Mouse (Mus musculus) lung, postnatal 0 days (tissue): ENCODE measurements around the gene Mmp14. TPM values are rescaled to one million over a fixed set of nuclear protein-coding genes. Genes with fewer than 3 reads are reported as not detected.
A peak's percentile ranks its signal among the peaks of the same experiment; 100 is the strongest.

Source experiments
- ATAC-seq: fragments of 200-750 bp; cut with Nextera tagmentation; 2 replicates; pipeline ENCODE4 v1.8.0; 2017; ENCODE audit warnings: moderate library complexity
- DNase-seq: peaks from one replicate; pipeline ENCODE4 v3.0.0-alpha.2; 2016; ENCODE audit warnings: low spot score
- H3K27ac ChIP-seq: fragments of 300-500 bp; sonication (generic); 2 replicates; pipeline ENCODE4 v1.5.1; 2014; ENCODE audit warnings: antibody characterized with exemption, mild to moderate bottlenecking, low read length, mixed read lengths
- H3K27me3 ChIP-seq: fragments of 300-500 bp; sonication (generic); replicated peaks from 2 replicates; pipeline ENCODE4 v1.6.1; 2014; ENCODE audit warnings: low read length, mixed read lengths; ENCODE audit not compliant: insufficient read depth
- H3K36me3 ChIP-seq: fragments of 300-500 bp; sonication (generic); 2 replicates; pipeline ENCODE4 v1.6.1; 2014; ENCODE audit warnings: low read length, mixed read lengths; ENCODE audit not compliant: insufficient read depth
- H3K4me1 ChIP-seq: fragments of 300-500 bp; sonication (generic); 2 replicates; pipeline ENCODE4 v1.6.1; 2014; ENCODE audit warnings: antibody characterized with exemption, low read depth, low read length, mixed read lengths; ENCODE audit not compliant: insufficient read depth
- H3K4me2 ChIP-seq: fragments of 300-500 bp; sonication (generic); replicated peaks from 2 replicates; pipeline ENCODE4 v1.6.1; 2014; ENCODE audit warnings: low read depth, mild to moderate bottlenecking, low read length, moderate library complexity, mixed read lengths
- H3K4me3 ChIP-seq: fragments of 300-500 bp; sonication (generic); 2 replicates; pipeline ENCODE4 v1.5.1; 2014; ENCODE audit warnings: low read depth, low read length
- H3K9ac ChIP-seq: fragments of 300-500 bp; sonication (generic); replicated peaks from 2 replicates; pipeline ENCODE4 v1.6.1; 2014; ENCODE audit warnings: low read depth, mild to moderate bottlenecking
- H3K9me3 ChIP-seq: fragments of 300-500 bp; sonication (generic); 2 replicates; pipeline ENCODE4 v1.6.1; 2016; ENCODE audit warnings: low read length, mixed read lengths
- CTCF ChIP-seq: IDR thresholded peaks from 2 replicates; pipeline ENCODE4 v1.5.1; 2016; ENCODE audit warnings: antibody characterized with exemption, mild to moderate bottlenecking
- EP300 ChIP-seq: IDR thresholded peaks from 2 replicates; pipeline ENCODE4 v1.6.1; 2016; ENCODE audit warnings: antibody characterized with exemption, mild to moderate bottlenecking, control low read depth
- WGBS: fragments of 180-500 bp; shearing (Covaris S2); extraction: QIAGEN DNeasy Blood & Tissue Kit; methylation state at CpG from one replicate; pipeline ENCODE4 v1.1.7; 2014; 5-methylcytosine and 5-hydroxymethylcytosine counted together
- polyA plus RNA-seq: library from polyadenylated mRNA; unstranded; fragments of >200 nt; fragmentation: Nextera tagmentation; extraction: Ambion mirVana; gene quantifications from 2 replicates; pipeline ENCODE4 v1.2.1, GENCODE M21; 2015

Mmp14 gene
- polyA plus RNA-seq, 1 experiment from 2014 or later, result 155 TPM

DNA sequence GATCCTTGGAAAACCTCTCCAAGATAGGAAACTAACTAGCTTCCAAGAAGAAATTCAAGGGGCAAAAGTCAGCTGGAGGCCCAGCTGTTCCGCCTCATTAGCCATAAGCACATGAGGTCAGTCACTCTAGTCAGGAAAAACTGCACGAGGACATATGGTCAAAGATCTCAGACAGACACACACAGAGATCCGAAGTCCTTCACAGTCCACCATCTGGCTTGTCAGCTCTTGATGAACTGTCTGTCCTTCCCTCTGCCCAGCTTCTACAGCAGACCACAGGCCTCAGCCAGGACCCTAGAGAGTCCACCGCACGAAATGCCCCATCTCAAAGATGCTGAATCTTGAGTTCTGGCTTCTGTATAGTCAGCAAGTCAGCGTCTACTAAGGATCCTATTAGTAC lies 43.9 kb upstream of the Mmp14 start:
- Histone ChIP-seq H3K4me1 (no peaks in the 10 kb centered on the region), H3K4me2 (no peak overlapping the region), H3K27me3 (no peaks in the 10 kb centered on the region), H3K36me3 (no peaks in the 10 kb centered on the region), H3K9ac (no peak overlapping the region), H3K9me3 (no peaks in the 10 kb centered on the region), H3K4me3 (no peak overlapping the region), H3K27ac (no peak overlapping the region)
- no peak for ATAC-seq
- 65% methylated on average over 6 of the region's 6 CpGs for WGBS
- no peak for DNase-seq
- TF ChIP-seq EP300 (no peak), CTCF (no peak)

DNA sequence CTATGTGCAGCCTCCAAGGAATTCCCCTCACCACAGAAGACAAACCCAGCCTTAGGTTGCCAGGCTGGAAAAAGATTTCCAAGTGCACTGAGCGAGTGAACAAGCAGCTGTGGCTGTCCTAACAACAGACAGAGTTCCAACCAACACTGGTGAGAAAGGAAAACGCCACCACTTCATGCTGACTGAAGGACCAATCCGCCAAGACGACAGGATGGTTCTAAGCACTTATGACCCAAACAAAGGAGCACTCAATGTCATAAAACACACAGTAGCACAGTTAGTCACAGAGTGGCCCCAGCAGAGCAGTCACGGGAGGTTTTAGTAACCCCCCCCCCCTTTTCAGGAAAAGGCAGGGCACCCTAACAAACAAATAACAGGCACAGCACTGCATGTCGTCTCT lies 40.6 kb upstream of the Mmp14 start:
- no peaks in the 10 kb centered on the region for H3K27me3 ChIP-seq
- H3K9ac ChIP-seq, result no peak overlapping the region
- TF ChIP-seq EP300, result no peak
- H3K4me1 ChIP-seq, result no peaks in the 10 kb centered on the region
- H3K36me3 ChIP-seq, result no peaks in the 10 kb centered on the region
- no peak overlapping the region for H3K4me2 ChIP-seq
- DNase-seq (peak; percentile 65), ATAC-seq (peak; percentile 90)
- H3K27ac ChIP-seq, result 0 out of 2 replicates have a peak overlapping the region, but pooled peaks have one; percentile 14
- H3K9me3 ChIP-seq, result no peaks in the 10 kb centered on the region
- no peak overlapping the region for H3K4me3 ChIP-seq
- 37% methylated on average over 6 of the region's 6 CpGs for WGBS

DNA sequence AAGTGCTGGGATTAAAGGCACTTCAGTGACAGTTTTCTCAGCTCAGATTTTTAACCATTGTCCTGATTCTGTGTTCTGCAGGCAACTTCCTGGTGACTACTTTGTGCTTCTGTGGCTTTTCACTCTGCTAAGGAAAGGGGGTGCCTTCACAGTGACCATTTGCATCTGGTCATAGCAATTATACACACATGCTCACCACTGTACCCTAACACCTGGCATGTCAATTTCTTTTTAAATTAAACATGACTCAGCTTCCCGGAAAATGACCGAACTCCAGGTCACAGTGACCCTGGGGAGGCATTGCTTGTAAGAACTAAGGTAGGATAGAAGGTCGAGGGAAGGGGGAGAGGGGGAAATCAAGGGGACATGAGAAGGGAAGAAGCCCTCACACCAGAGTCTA lies 37.6 kb upstream of the Mmp14 start:
- Histone ChIP-seq H3K27me3 (no peaks in the 10 kb centered on the region), H3K4me1 (no peaks in the 10 kb centered on the region), H3K4me2 (no peak overlapping the region), H3K9me3 (no peaks in the 10 kb centered on the region), H3K9ac (no peak overlapping the region), H3K36me3 (no peaks in the 10 kb centered on the region), H3K27ac (no peak overlapping the region), H3K4me3 (no peak overlapping the region)
- DNase-seq (no peak), ATAC-seq (no peak)
- WGBS, result 66% methylated on average over 3 of the region's 3 CpGs
- no peak for TF ChIP-seq EP300
- no peak for TF ChIP-seq CTCF

DNA sequence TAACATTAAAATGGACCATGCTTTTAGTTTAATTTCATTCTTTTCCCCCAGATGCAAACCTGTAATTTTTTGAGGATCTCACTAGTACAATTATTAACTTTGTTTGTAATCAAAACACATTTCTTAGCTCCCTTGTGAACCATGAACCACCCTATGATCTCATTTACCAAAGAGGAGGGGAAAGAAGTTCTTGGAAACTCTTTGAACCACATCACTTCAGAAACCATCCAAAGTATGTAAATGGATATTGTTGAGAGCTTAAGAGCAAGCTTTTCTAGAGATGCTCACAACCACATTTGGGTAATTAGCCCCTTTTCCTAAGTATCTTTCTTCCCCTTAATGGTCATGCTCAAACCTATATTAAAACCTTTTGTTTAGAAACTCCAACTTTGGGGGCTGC lies 37.1 kb upstream of the Mmp14 start:
- ATAC-seq (no peak), DNase-seq (no peak)
- Histone ChIP-seq H3K27me3 (no peaks in the 10 kb centered on the region), H3K4me1 (no peaks in the 10 kb centered on the region), H3K36me3 (no peaks in the 10 kb centered on the region), H3K27ac (no peak overlapping the region), H3K9ac (no peak overlapping the region), H3K4me2 (no peak overlapping the region), H3K4me3 (no peak overlapping the region), H3K9me3 (no peaks in the 10 kb centered on the region)
- TF ChIP-seq EP300 (no peak), CTCF (no peak)

DNA sequence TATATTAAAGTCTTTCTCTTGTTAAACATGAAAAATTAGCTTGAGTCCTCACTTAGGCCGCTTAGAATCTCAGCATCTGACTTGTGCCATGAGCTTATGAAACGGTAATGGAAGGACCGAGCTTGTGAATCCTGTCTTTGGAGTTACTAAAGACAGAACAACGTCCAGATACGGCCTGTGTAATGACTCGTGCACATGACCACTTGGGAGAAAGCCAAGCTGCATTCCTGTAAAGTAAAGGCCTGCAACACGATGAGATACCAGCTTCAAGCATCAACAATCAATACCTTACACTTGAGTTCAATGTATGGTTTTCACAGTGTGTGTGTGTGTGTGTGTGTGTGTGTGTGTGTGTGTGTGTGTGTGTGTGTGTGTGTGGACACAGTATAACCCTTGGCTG lies 34.7 kb upstream of the Mmp14 start:
- H3K9ac ChIP-seq, result no peak overlapping the region
- no peaks in the 10 kb centered on the region for H3K36me3 ChIP-seq
- H3K4me2 ChIP-seq, result no peak overlapping the region
- H3K27me3 ChIP-seq, result no peaks in the 10 kb centered on the region
- TF ChIP-seq CTCF (no peak), EP300 (no peak)
- WGBS, result 60% methylated on average over 7 of the region's 7 CpGs
- DNase-seq (no peak), ATAC-seq (no peak)
- H3K27ac ChIP-seq, result no peak overlapping the region
- H3K4me1 ChIP-seq, result no peaks in the 10 kb centered on the region
- no peaks in the 10 kb centered on the region for H3K9me3 ChIP-seq
- H3K4me3 ChIP-seq, result no peak overlapping the region

DNA sequence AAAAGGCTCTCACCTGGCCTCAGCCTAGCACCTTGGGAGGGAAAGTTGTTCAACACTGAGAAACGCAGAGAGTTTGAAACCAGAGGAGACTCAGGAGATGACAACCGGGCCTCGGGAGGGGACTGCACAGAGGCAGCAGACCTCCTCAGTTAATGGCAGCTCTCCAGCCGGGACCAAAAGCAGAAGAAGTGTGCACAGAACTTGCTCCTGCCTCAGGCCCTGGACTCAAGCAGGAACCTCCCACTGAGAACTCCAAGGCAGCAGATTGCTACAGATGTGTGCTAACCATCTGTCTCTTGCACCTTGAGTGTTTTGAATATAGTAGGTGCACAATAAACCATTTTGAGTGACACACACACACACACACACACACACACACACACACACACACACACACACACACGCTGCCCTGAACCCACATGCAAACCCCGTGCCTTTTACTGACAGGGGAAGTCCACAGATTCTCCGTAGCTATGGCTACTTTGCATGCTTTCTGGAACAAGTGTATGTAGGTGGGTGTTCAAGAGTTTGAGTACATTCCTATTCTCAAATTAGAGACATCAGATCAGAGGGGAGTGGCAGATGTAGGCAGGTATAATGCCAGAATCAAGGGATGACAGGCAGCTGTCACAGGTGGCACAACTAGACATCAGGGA lies 33.4 kb upstream of the Mmp14 start:
- 77% methylated on average over 7 of the region's 7 CpGs for WGBS
- DNase-seq (no peak), ATAC-seq (no peak)
- TF ChIP-seq EP300 (no peak), CTCF (no peak)
- Histone ChIP-seq H3K4me1 (no peaks in the 10 kb centered on the region), H3K27me3 (no peaks in the 10 kb centered on the region), H3K36me3 (no peaks in the 10 kb centered on the region), H3K27ac (no peak overlapping the region), H3K9me3 (no peaks in the 10 kb centered on the region), H3K4me2 (no peak overlapping the region), H3K4me3 (no peak overlapping the region), H3K9ac (no peak overlapping the region)

DNA sequence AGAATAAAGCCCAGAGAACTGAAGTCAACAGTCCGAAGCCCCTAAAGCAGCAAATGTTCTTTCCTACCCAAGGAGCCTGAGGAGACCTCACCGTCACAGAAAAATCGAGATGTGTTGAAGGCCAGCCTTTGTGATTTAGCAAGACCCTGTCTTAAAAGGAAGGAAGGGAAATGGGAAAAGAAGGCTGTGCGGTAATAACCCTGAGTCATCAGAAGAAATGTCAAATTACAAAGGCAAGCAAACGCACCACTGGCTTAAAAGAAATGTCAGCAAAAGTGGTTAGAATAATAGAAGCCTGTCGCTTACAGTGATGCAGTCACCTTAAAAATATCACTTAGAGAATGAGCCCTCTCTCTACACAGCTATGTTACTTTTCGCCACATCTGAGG lies 32.9 kb upstream of the Mmp14 start:
- Histone ChIP-seq H3K4me1 (no peaks in the 10 kb centered on the region), H3K4me2 (no peak overlapping the region), H3K9me3 (no peaks in the 10 kb centered on the region), H3K36me3 (no peaks in the 10 kb centered on the region), H3K9ac (0 out of 2 replicates have a peak overlapping the region, but pooled peaks have one; percentile 6), H3K27ac (no peak overlapping the region), H3K4me3 (no peak overlapping the region), H3K27me3 (no peaks in the 10 kb centered on the region)
- no peak for ATAC-seq
- no peak for DNase-seq
- no peak for TF ChIP-seq EP300
- no peak for TF ChIP-seq CTCF
- 67% methylated on average over 7 of the region's 7 CpGs for WGBS
